ENCODE assay signal across 8 mouse cellular contexts in the genomic region with DNA sequence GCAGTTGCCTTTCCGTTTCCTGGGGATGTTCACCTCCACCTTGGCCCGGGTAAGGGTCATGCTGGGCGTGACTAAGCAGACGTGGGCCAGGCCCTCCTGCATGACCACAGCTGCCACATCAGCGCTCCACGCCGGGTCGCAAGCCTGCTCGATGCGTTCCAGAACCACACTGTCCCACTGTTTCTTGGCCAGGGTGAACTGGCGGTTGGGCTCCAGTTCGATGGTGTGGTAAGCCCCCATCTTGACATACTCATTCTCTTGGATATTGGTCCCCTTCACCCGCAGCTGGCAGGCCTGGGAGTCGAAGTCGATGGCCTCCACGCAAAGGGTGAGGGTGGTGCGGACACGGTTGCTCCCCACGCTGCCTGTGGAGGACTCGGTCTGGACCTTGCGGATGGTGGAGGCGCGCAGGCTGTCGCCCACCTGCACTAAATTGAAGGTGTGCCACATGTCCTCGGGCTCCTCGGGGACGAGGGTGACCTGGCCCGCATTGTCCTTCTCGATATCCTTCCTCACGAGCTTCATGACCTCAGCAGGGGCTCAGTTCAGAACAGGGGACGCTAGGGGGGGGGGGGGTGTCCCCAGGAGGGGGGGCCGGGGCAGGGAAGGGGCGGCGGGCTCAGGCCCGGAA. TPM values are rescaled to one million over a fixed set of nuclear protein-coding genes. Genes with fewer than 3 reads are reported as not detected.
DNase-seq lines count a peak whose midpoint lies in the region; ATAC-seq and TF ChIP-seq lines count a peak whose summit lies in the region.

No protein-coding gene starts in this region.

- in situ Hi-C loops in CH12.LX (cut with MboI; ENCODE audit: low pct_ligation_motif_present, low pct_unique_long_range_greater_than_20kb, low sequenced_read_pairs), result no loop called here

- H3K79me2 ChIP-seq in CH12.LX (replicated peaks; ENCODE audit: control insufficient read depth, extremely low read depth, insufficient read depth, poor library complexity, severe bottlenecking), result peaks cover 16% of the 10 kb centered on the region
- peaks cover 16% of the 10 kb centered on the region; the same call in 1 of the 2 replicates for H3K79me2 ChIP-seq in liver, adult 2 months (ENCODE audit: control insufficient read depth, insufficient read depth, low read length)

- peaks cover 10 to 27% of the 10 kb centered on the region in 2 experiments for H3K36me3 ChIP-seq in CH12.LX (replicated peaks in 1 of 2; ENCODE audit: control insufficient read depth in 1 of 2, insufficient read depth in 1 of 2, low read length in 1 of 2)
- peaks cover 19% of the 10 kb centered on the region for H3K36me3 ChIP-seq in embryonic facial prominence, embryonic 12.5 days
- H3K36me3 ChIP-seq in heart, embryonic 11.5 days (ENCODE audit: control insufficient read depth, insufficient read depth, low read length), result peaks cover 6% of the 10 kb centered on the region
- peaks cover 8% of the 10 kb centered on the region; the same call in 1 of the 2 replicates for H3K36me3 ChIP-seq in liver, adult 2 months (ENCODE audit: control insufficient read depth, insufficient read depth, low read length)

- peak overlapping the region; percentile 47 for H3K27ac ChIP-seq in CH12.LX (ENCODE audit: insufficient read depth, low read depth)
- peak overlapping the region; percentile 90; the same call in 1 of the 2 replicates for H3K27ac ChIP-seq in embryonic facial prominence, embryonic 12.5 days
- peak overlapping the region; percentile 95 for H3K27ac ChIP-seq in heart, embryonic 11.5 days (ENCODE audit: low read depth, low read length)
- H3K27ac ChIP-seq in liver, adult 2 months (replicated peaks; ENCODE audit: insufficient read depth, low read depth, low read length), result peak overlapping the region; percentile 85

- peak overlapping the region; percentile 93 for H3K9ac ChIP-seq in CH12.LX (ENCODE audit: insufficient read depth, low read depth)
- peak overlapping the region; percentile 82 for H3K9ac ChIP-seq in embryonic facial prominence, embryonic 12.5 days
- H3K9ac ChIP-seq in heart, embryonic 11.5 days (ENCODE audit: low read depth, low read length), result peak overlapping the region; percentile 91
- peak overlapping the region; percentile 91 for H3K9ac ChIP-seq in liver, adult 2 months (ENCODE audit: low read depth, low read length)

- TF ChIP-seq POLR2A in CH12.LX (IDR thresholded peaks at IDR 0.05; ENCODE audit: low read depth, low read length), result no peak
- TF ChIP-seq POLR2A in liver, adult 2 months (IDR thresholded peaks at IDR 0.05; ENCODE audit: extremely low read depth, insufficient read depth, low read length), result peak; percentile 79; the same call in 1 of the 2 replicates

- DNase-seq in CH12.LX (ENCODE audit: extremely low read depth), result peak; percentile 49
- peak; percentile 46 for DNase-seq in adrenal gland, postnatal 10 days
- DNase-seq in kidney, adult 8-10 months, result peak; percentile 58 to 70
- peak; percentile 78 for DNase-seq in liver, adult 2 months (ENCODE audit: extremely low read depth, low read depth, low spot score)
- DNase-seq in neural tube, embryonic 10.5 days (ENCODE audit: extremely low spot score, low spot score), result peak; percentile 50
- DNase-seq in thymus, postnatal 0 days (ENCODE audit: low spot score), result peak; percentile 30

- WGBS in embryonic facial prominence, embryonic 12.5 days, result 9% methylated on average over 31 of the region's 35 CpGs
- WGBS in heart, embryonic 11.5 days (ENCODE audit: insufficient replicate concordance), result 4% methylated on average over 35 of the region's 35 CpGs
- 2% methylated on average over 35 of the region's 35 CpGs for WGBS in liver, adult 2 months

- TF ChIP-seq RAD21 in CH12.LX (IDR thresholded peaks at IDR 0.05; ENCODE audit: low read depth, low read length), result no peak

- H3K4me3 ChIP-seq in CH12.LX (replicated peaks in 1 of 3; ENCODE audit: low read depth in 2 of 3, low read length in 2 of 3, poor library complexity in 1 of 3), result peak overlapping the region; percentile 87 to 99 (median 88)
- peak overlapping the region; percentile 70 for H3K4me3 ChIP-seq in embryonic facial prominence, embryonic 12.5 days
- peak overlapping the region; percentile 76 for H3K4me3 ChIP-seq in heart, embryonic 11.5 days (ENCODE audit: low read depth, low read length)
- peak overlapping the region; percentile 81 for H3K4me3 ChIP-seq in liver, adult 2 months (ENCODE audit: insufficient read depth, low read depth, low read length)

- TF ChIP-seq EP300 in CH12.LX (IDR thresholded peaks at IDR 0.05; ENCODE audit: low read length), result no peak

- dilution Hi-C loops in CH12.LX (cut with MboI; ENCODE audit: extremely low pct_ligation_motif_present, extremely low pct_unique_long_range_greater_than_20kb, low sequenced_read_pairs), result no loop called here

- peak overlapping the region; percentile 33 for H3K4me2 ChIP-seq in CH12.LX (ENCODE audit: insufficient read depth, low read depth, poor library complexity, severe bottlenecking)
- H3K4me2 ChIP-seq in embryonic facial prominence, embryonic 12.5 days (replicated peaks), result peak overlapping the region; percentile 90
- peak overlapping the region; percentile 97 for H3K4me2 ChIP-seq in heart, embryonic 11.5 days

- TF ChIP-seq CTCF in CH12.LX (conservative IDR thresholded peaks at IDR 0.05 in 1 of 2, IDR thresholded peaks at IDR 0.05 in 1 of 2; ENCODE audit: low read depth in 2 of 2, low read length in 2 of 2), result no peak
- TF ChIP-seq CTCF in liver, adult 2 months (IDR thresholded peaks at IDR 0.05; ENCODE audit: low read depth, low read length), result no peak

- peak; percentile 68 for ATAC-seq in embryonic facial prominence, embryonic 12.5 days (ENCODE audit: insufficient number of reproducible peaks, insufficient read depth, low FRiP score, low TSS enrichment)
- peak; percentile 39 for ATAC-seq in heart, embryonic 11.5 days (replicated peaks; ENCODE audit: insufficient number of reproducible peaks, low FRiP score, low TSS enrichment)

- H3K4me1 ChIP-seq in CH12.LX (ENCODE audit: control insufficient read depth in 1 of 2, insufficient read depth in 2 of 2), result peaks cover 5 to 25% of the 10 kb centered on the region in 2 experiments; a peak in 3 of 4 replicates
- H3K4me1 ChIP-seq in embryonic facial prominence, embryonic 12.5 days, result peaks cover 10% of the 10 kb centered on the region; the same call in 1 of the 2 replicates
- H3K4me1 ChIP-seq in heart, embryonic 11.5 days (ENCODE audit: control insufficient read depth, insufficient read depth, low read length), result peaks cover 26% of the 10 kb centered on the region
- peaks cover 20% of the 10 kb centered on the region for H3K4me1 ChIP-seq in liver, adult 2 months (ENCODE audit: control insufficient read depth, insufficient read depth, low read length)

- no peaks in the 10 kb centered on the region for H3K27me3 ChIP-seq in CH12.LX (replicated peaks)
- H3K27me3 ChIP-seq in embryonic facial prominence, embryonic 12.5 days, result no peaks in the 10 kb centered on the region
- H3K27me3 ChIP-seq in heart, embryonic 11.5 days (ENCODE audit: control insufficient read depth, insufficient read depth, low read length), result no peaks in the 10 kb centered on the region
- H3K27me3 ChIP-seq in liver, adult 2 months (ENCODE audit: control insufficient read depth, insufficient read depth, low read length), result no peaks in the 10 kb centered on the region

- H3K9me3 ChIP-seq in CH12.LX (replicated peaks; ENCODE audit: low read length), result no peaks in the 10 kb centered on the region
- H3K9me3 ChIP-seq in embryonic facial prominence, embryonic 12.5 days, result peaks cover 7% of the 10 kb centered on the region; the same call in 1 of the 2 replicates
- H3K9me3 ChIP-seq in heart, embryonic 11.5 days (replicated peaks; ENCODE audit: control insufficient read depth, low read length), result no peaks in the 10 kb centered on the region

TF ChIP-seq in CH12.LX, 34 proteins besides CTCF, POLR2A, EP300 and RAD21 (continues in another document):
- TF ChIP-seq NELFE (IDR thresholded peaks at IDR 0.05; ENCODE audit: low read depth, low read length), result 0 out of 2 replicates have a peak, but pooled peaks have one; percentile 23
- TF ChIP-seq POLR2AphosphoS2 (IDR thresholded peaks at IDR 0.05; ENCODE audit: low read depth, low read length), result no peak
- peak; percentile 38; the same call in 1 of the 2 replicates for TF ChIP-seq HCFC1 (IDR thresholded peaks at IDR 0.05; ENCODE audit: low read depth, low read length)
- 0 out of 2 replicates have a peak, but pooled peaks have one; percentile 49 for TF ChIP-seq MYC (IDR thresholded peaks at IDR 0.05; ENCODE audit: low read depth, low read length)

RNA-seq across cellular contexts. Expression of a gene that starts 0.5 kb away (rescaled TPM):
- 29.7 and 33.6 TPM in 2 replicates for total RNA-seq in CH12.LX (2012; rRNA removed)
- total RNA-seq in CH12.LX (2014; rRNA removed), result 17.5 and 18.9 TPM in 2 replicates
- polyA plus RNA-seq in CH12.LX (2012; ENCODE audit: insufficient read length, low read depth), result 43.1 and 46.0 TPM in 2 replicates
- 10 to 100 TPM; 21.8 to 25.0 TPM for total RNA-seq in adrenal gland, postnatal 10 days (2021)
- 6.2 and 6.3 TPM in 2 replicates for polyA plus RNA-seq in embryonic facial prominence, embryonic 12.5 days (2016; fragmentation: Nextera tagmentation; extraction: Ambion mirVana)
- polyA plus RNA-seq in heart, embryonic 11.5 days (2014; fragmentation: Nextera tagmentation; extraction: Ambion mirVana), result 12.7 and 12.9 TPM in 2 replicates
- total RNA-seq in liver, adult 2 months (2014; rRNA removed), result 3.8 and 5.1 TPM in 2 replicates
- 20.3 and 28.5 TPM in 2 replicates for polyA plus RNA-seq in liver, adult 2 months (2012; rRNA removed)
- polyA plus RNA-seq in thymus, postnatal 0 days (2015; fragmentation: Nextera tagmentation; extraction: Ambion mirVana), result 6.5 and 7.8 TPM in 2 replicates

RNA-seq across cellular contexts. Expression of a gene that starts 12.2 kb away (rescaled TPM):
- total RNA-seq in CH12.LX (2012; rRNA removed), result 0.30 and 0.55 TPM in 2 replicates
- not detected in 2 replicates for total RNA-seq in CH12.LX (2014; rRNA removed)
- polyA plus RNA-seq in CH12.LX (2012; ENCODE audit: insufficient read length, low read depth), result 0.69 and 0.71 TPM in 2 replicates
- total RNA-seq in adrenal gland, postnatal 10 days (2021), result 10 to 100 TPM; 10.8 to 13.2 TPM
- polyA plus RNA-seq in embryonic facial prominence, embryonic 12.5 days (2016; fragmentation: Nextera tagmentation; extraction: Ambion mirVana), result 2.4 and 2.5 TPM in 2 replicates
- polyA plus RNA-seq in heart, embryonic 11.5 days (2014; fragmentation: Nextera tagmentation; extraction: Ambion mirVana), result 8.3 and 11.1 TPM in 2 replicates
- 1.6 and 2.7 TPM in 2 replicates for total RNA-seq in liver, adult 2 months (2014; rRNA removed)
- polyA plus RNA-seq in liver, adult 2 months (2012; rRNA removed), result 1.5 and 1.6 TPM in 2 replicates
- 2.0 and 2.6 TPM in 2 replicates for polyA plus RNA-seq in thymus, postnatal 0 days (2015; fragmentation: Nextera tagmentation; extraction: Ambion mirVana)

RNA-seq across cellular contexts. Expression of a gene that starts 12.3 kb away (rescaled TPM):
- total RNA-seq in CH12.LX (2012; rRNA removed) (under 0.01 TPM in 1 of 2 replicates, not detected in the other), CH12.LX (2014; rRNA removed) (0.01 and 0.04 TPM in 2 replicates)
- polyA plus RNA-seq in CH12.LX (2012; ENCODE audit: insufficient read length, low read depth), result 0.04 TPM in 2 replicates
- 10 to 100 TPM; 42.4 to 59.2 TPM for total RNA-seq in adrenal gland, postnatal 10 days (2021)
- 3.4 and 3.8 TPM in 2 replicates for polyA plus RNA-seq in embryonic facial prominence, embryonic 12.5 days (2016; fragmentation: Nextera tagmentation; extraction: Ambion mirVana)
- polyA plus RNA-seq in heart, embryonic 11.5 days (2014; fragmentation: Nextera tagmentation; extraction: Ambion mirVana), result 31.0 and 31.4 TPM in 2 replicates
- 20.1 and 22.2 TPM in 2 replicates for total RNA-seq in liver, adult 2 months (2014; rRNA removed)
- polyA plus RNA-seq in liver, adult 2 months (2012; rRNA removed), result 2.9 and 3.2 TPM in 2 replicates
- polyA plus RNA-seq in thymus, postnatal 0 days (2015; fragmentation: Nextera tagmentation; extraction: Ambion mirVana), result 2.0 and 2.5 TPM in 2 replicates

Comparison
In these comparisons a context has a peak if more than half of its experiments do, and no peak if none do; other contexts are left out.
1. Peak in every context shown above with its lines: DNase-seq, ATAC-seq, H3K4me3 ChIP-seq and H3K27ac ChIP-seq.
2. H3K4me2 ChIP-seq: peak in every context shown above with its lines; median percentile 97 in heart, embryonic 11.5 days; 90 in embryonic facial prominence, embryonic 12.5 days; 33 in CH12.LX.